Mouse (Mus musculus) embryonic facial prominence, embryonic 13.5 days (tissue): ENCODE measurements around the gene Olfr1257. TPM values are rescaled to one million over a fixed set of nuclear protein-coding genes. Genes with fewer than 3 reads are reported as not detected.
"Not testable (repeated sequence)": the region's sequence is repeated elsewhere in the genome, so short reads cannot be mapped to it uniquely, and the experiment has no call there.

Experiments used
- ATAC-seq: fragments of 200-750 bp; cut with Nextera tagmentation; 2 replicates; pipeline ENCODE4 v1.8.0; 2017; ENCODE audit warnings: low read depth; ENCODE audit not compliant: insufficient number of reproducible peaks, insufficient read depth, low FRiP score, low TSS enrichment
- H3K27ac ChIP-seq: fragments of 300-500 bp; sonication (generic); 2 replicates; pipeline ENCODE4 v1.5.1; 2015; ENCODE audit warnings: moderate library complexity, mild to moderate bottlenecking, inconsistent platforms
- H3K27me3 ChIP-seq: fragments of 300-500 bp; sonication (generic); 2 replicates; pipeline ENCODE4 v1.6.1; 2015; ENCODE audit warnings: mild to moderate bottlenecking, inconsistent platforms
- H3K36me3 ChIP-seq: fragments of 300-500 bp; sonication (generic); 2 replicates; pipeline ENCODE4 v1.6.1; 2015; ENCODE audit warnings: mild to moderate bottlenecking, inconsistent platforms
- H3K4me1 ChIP-seq: fragments of 300-500 bp; sonication (generic); 2 replicates; pipeline ENCODE4 v1.6.1; 2015; ENCODE audit warnings: inconsistent platforms
- H3K4me2 ChIP-seq: fragments of 300-500 bp; sonication (generic); 2 replicates; pipeline ENCODE4 v1.6.1; 2015; ENCODE audit warnings: moderate library complexity, mild to moderate bottlenecking, inconsistent platforms
- H3K4me3 ChIP-seq: fragments of 300-500 bp; sonication (generic); 2 replicates; pipeline ENCODE4 v1.5.1; 2015; ENCODE audit warnings: mild to moderate bottlenecking, inconsistent platforms
- H3K9ac ChIP-seq: fragments of 300-500 bp; sonication (generic); 2 replicates; pipeline ENCODE4 v1.6.1; 2015; ENCODE audit warnings: mild to moderate bottlenecking, inconsistent platforms
- H3K9me3 ChIP-seq: fragments of 300-500 bp; sonication (generic); 2 replicates; pipeline ENCODE4 v1.6.1; 2016; ENCODE audit warnings: inconsistent platforms
- WGBS: fragments of 180-500 bp; shearing (Covaris S2); methylation state at CpG from one replicate; pipeline ENCODE4 v1.1.7; 2015; ENCODE audit warnings: mixed read lengths; 5-methylcytosine and 5-hydroxymethylcytosine counted together
- polyA plus RNA-seq: library from polyadenylated mRNA; unstranded; fragments of >200 nt; fragmentation: Nextera tagmentation; extraction: Ambion mirVana; gene quantifications from 2 replicates; pipeline ENCODE4 v1.2.1, GENCODE M21; 2015

The Olfr1257 gene
- polyA plus RNA-seq, result not detected in 2 replicates

- no peaks in the 10 kb centered on the region for H3K27me3 ChIP-seq
- H3K4me2 ChIP-seq, result no peak within 1 kb of the TSS
- H3K4me3 ChIP-seq, result no peak within 1 kb of the TSS
- no peaks in the 10 kb centered on the region for H3K36me3 ChIP-seq
- no peak within 1 kb of the TSS for H3K9ac ChIP-seq
- ATAC-seq, result no peak
- H3K27ac ChIP-seq, result no peak within 1 kb of the TSS
- no peaks in the 10 kb centered on the region for H3K4me1 ChIP-seq
- 93% methylated on average over 1 of the region's 1 CpGs for WGBS
- no peaks in the 10 kb centered on the region for H3K9me3 ChIP-seq
These were observed at the start of gene Olfr1257 for GRCm38 (mm10) chr2:89878137-89878536. Olfr1257 (plus strand) TSS chr2:89878437.

GRCm38 (mm10) chr2:89841455-89841854 is 36.8 kb upstream of the Olfr1257 start, which contains the start of gene Olfr1256:
Olfr1256 (minus strand) TSS chr2:89841555.
- Histone ChIP-seq H3K4me1 (no peaks in the 10 kb centered on the region), H3K9me3 (no peaks in the 10 kb centered on the region), H3K27ac (no peak within 1 kb of the TSS), H3K27me3 (no peaks in the 10 kb centered on the region), H3K4me2 (no peak within 1 kb of the TSS), H3K4me3 (no peak within 1 kb of the TSS), H3K36me3 (no peaks in the 10 kb centered on the region), H3K9ac (no peak within 1 kb of the TSS)
- no peak for ATAC-seq
- 55% methylated on average over 2 of the region's 2 CpGs for WGBS

GRCm38 (mm10) chr2:89848105-89848504 is 30.1 kb upstream of the Olfr1257 start, which contains the start of gene Olfr48:
Olfr48 (minus strand) TSS chr2:89848205.
- Histone ChIP-seq H3K4me1 (no peaks in the 10 kb centered on the region), H3K9me3 (no peaks in the 10 kb centered on the region), H3K36me3 (no peaks in the 10 kb centered on the region), H3K4me2 (no peak within 1 kb of the TSS), H3K9ac (no peak within 1 kb of the TSS), H3K27ac (no peak within 1 kb of the TSS), H3K4me3 (no peak within 1 kb of the TSS), H3K27me3 (no peaks in the 10 kb centered on the region)
- no peak for ATAC-seq
- WGBS, result 76% methylated on average over 5 of the region's 5 CpGs

- Histone ChIP-seq H3K27ac (no peak overlapping the region), H3K4me3 (no peak overlapping the region), H3K4me2 (no peak overlapping the region), H3K9me3 (no peaks in the 10 kb centered on the region), H3K27me3 (no peaks in the 10 kb centered on the region), H3K4me1 (no peaks in the 10 kb centered on the region), H3K36me3 (no peaks in the 10 kb centered on the region), H3K9ac (no peak overlapping the region)
- ATAC-seq, result no peak
- 88% methylated on average over 1 of the region's 1 CpGs for WGBS
These were observed 29.0 kb upstream of the Olfr1257 start for GRCm38 (mm10) chr2:89849230-89849629.

- not testable (repeated sequence) for H3K4me1 ChIP-seq, H3K9me3 ChIP-seq, H3K36me3 ChIP-seq, H3K27me3 ChIP-seq, H3K27ac ChIP-seq, ATAC-seq, H3K4me2 ChIP-seq, H3K9ac ChIP-seq, H3K4me3 ChIP-seq
- WGBS, result 92% methylated on average over 9 of the region's 9 CpGs
These were observed 34.4 kb downstream of the Olfr1257 start for GRCm38 (mm10) chr2:89912616-89913015.

- no peak within 1 kb of the TSS for H3K4me3 ChIP-seq
- no peaks in the 10 kb centered on the region for H3K4me1 ChIP-seq
- H3K4me2 ChIP-seq, result no peak within 1 kb of the TSS
- no peaks in the 10 kb centered on the region for H3K36me3 ChIP-seq
- no peak within 1 kb of the TSS for H3K9ac ChIP-seq
- no peak for ATAC-seq
- no peaks in the 10 kb centered on the region for H3K27me3 ChIP-seq
- H3K9me3 ChIP-seq, result no peaks in the 10 kb centered on the region
- no peak within 1 kb of the TSS for H3K27ac ChIP-seq
These were observed 48.8 kb downstream of the Olfr1257 start, which contains the start of gene Olfr1258 for GRCm38 (mm10) chr2:89927009-89927408. Olfr1258 (plus strand) TSS chr2:89927309.

Other genes with a start within 250 kb of the Olfr1257 start
- gene Olfr1249, start 243.5 kb upstream of the Olfr1257 start, polyA plus RNA-seq, result not detected in 2 replicates
- not detected in 2 replicates for gene Olfr1250, start 217.0 kb upstream of the Olfr1257 start, polyA plus RNA-seq
- not detected in 2 replicates for gene Olfr1251, start 206.5 kb upstream of the Olfr1257 start, polyA plus RNA-seq
- not detected in 2 replicates for gene Olfr1252, start 153.4 kb upstream of the Olfr1257 start, polyA plus RNA-seq
- gene Olfr1253, start 121.3 kb upstream of the Olfr1257 start, polyA plus RNA-seq, result not detected in 2 replicates
- gene Olfr1254, start 84.8 kb upstream of the Olfr1257 start, polyA plus RNA-seq, result not detected in 2 replicates
- not detected in 2 replicates for gene Olfr1255, start 66.4 kb upstream of the Olfr1257 start, polyA plus RNA-seq
- not detected in 2 replicates for gene Olfr1256, start 36.9 kb upstream of the Olfr1257 start, polyA plus RNA-seq
- not detected in 2 replicates for gene Olfr48, start 30.2 kb upstream of the Olfr1257 start, polyA plus RNA-seq
- gene Olfr1258, start 48.9 kb downstream of the Olfr1257 start, polyA plus RNA-seq, result 0.19 TPM in 1 of 2 replicates, not detected in the other
- gene Olfr1259, start 70.2 kb downstream of the Olfr1257 start, polyA plus RNA-seq, result not detected in 2 replicates
- gene Olfr1260, start 95.9 kb downstream of the Olfr1257 start, polyA plus RNA-seq, result not detected in 2 replicates
- not detected in 2 replicates for gene Olfr1261, start 112.8 kb downstream of the Olfr1257 start, polyA plus RNA-seq
- not detected in 2 replicates for gene Olfr1262, start 121.7 kb downstream of the Olfr1257 start, polyA plus RNA-seq
- gene Olfr1263, start 133.7 kb downstream of the Olfr1257 start, polyA plus RNA-seq, result not detected in 2 replicates
- 0.15 TPM in 1 of 2 replicates, not detected in the other for gene Olfr1264, start 147.1 kb downstream of the Olfr1257 start, polyA plus RNA-seq
- gene Olfr1265, start 156.9 kb downstream of the Olfr1257 start, polyA plus RNA-seq, result not detected in 2 replicates
- gene Olfr140, start 185.2 kb downstream of the Olfr1257 start, polyA plus RNA-seq, result not detected in 2 replicates
- gene Olfr1269, start 243.0 kb downstream of the Olfr1257 start, polyA plus RNA-seq, result 0.13 TPM in 1 of 2 replicates, not detected in the other